Mouse (Mus musculus) T-cell, adult 2 months (primary cell): ENCODE measurements around the gene C2cd3.

Experiments used
- DNase-seq: peaks from one replicate; pipeline ENCODE4 v3.0.0; 2022; ENCODE audit warnings: low spot score

The C2cd3 gene

GRCm38 (mm10) chr7:100402715-100403114 lies 30.7 kb downstream of the C2cd3 start:
- DNase-seq: no peak

GRCm38 (mm10) chr7:100407677-100408076 lies 35.6 kb downstream of the C2cd3 start:
- no peak for DNase-seq

GRCm38 (mm10) chr7:100408684-100409083 lies 36.7 kb downstream of the C2cd3 start:
- DNase-seq: no peak

GRCm38 (mm10) chr7:100425795-100426194 lies 53.8 kb downstream of the C2cd3 start:
- DNase-seq: no peak

- peak; percentile 42 for DNase-seq
Measured at GRCm38 (mm10) chr7:100429102-100429501, 57.1 kb downstream of the C2cd3 start.

GRCm38 (mm10) chr7:100429911-100430310 lies 57.9 kb downstream of the C2cd3 start:
- no peak for DNase-seq

- no peak for DNase-seq
Measured at GRCm38 (mm10) chr7:100431103-100431502, 59.1 kb downstream of the C2cd3 start.

- no peak for DNase-seq
Measured at GRCm38 (mm10) chr7:100433295-100433694, 61.3 kb downstream of the C2cd3 start.

- DNase-seq: no peak
Measured at GRCm38 (mm10) chr7:100443728-100444127, 71.7 kb downstream of the C2cd3 start.

GRCm38 (mm10) chr7:100446271-100446670 lies 74.2 kb downstream of the C2cd3 start:
- DNase-seq: no peak

GRCm38 (mm10) chr7:100448530-100448929 lies 76.5 kb downstream of the C2cd3 start:
- no peak for DNase-seq

GRCm38 (mm10) chr7:100448985-100449384 lies 77.0 kb downstream of the C2cd3 start:
- DNase-seq: peak; percentile 44

- DNase-seq: no peak
Measured at GRCm38 (mm10) chr7:100458153-100458552, 86.1 kb downstream of the C2cd3 start.

GRCm38 (mm10) chr7:100459862-100460261 lies 87.8 kb downstream of the C2cd3 start:
- no peak for DNase-seq

GRCm38 (mm10) chr7:100461621-100462151 lies 89.7 kb downstream of the C2cd3 start:
- DNase-seq: no peak

GRCm38 (mm10) chr7:100463194-100463593 lies 91.2 kb downstream of the C2cd3 start:
- no peak for DNase-seq

- DNase-seq: no peak
Measured at GRCm38 (mm10) chr7:100463757-100464156, 91.7 kb downstream of the C2cd3 start.

GRCm38 (mm10) chr7:100464248-100464647 lies 92.2 kb downstream of the C2cd3 start:
- no peak for DNase-seq

GRCm38 (mm10) chr7:100465248-100465647 lies 93.2 kb downstream of the C2cd3 start:
- DNase-seq: no peak

- no peak for DNase-seq
Measured at GRCm38 (mm10) chr7:100465656-100466309, 93.8 kb downstream of the C2cd3 start.

GRCm38 (mm10) chr7:100466781-100467510 lies 94.9 kb downstream of the C2cd3 start:
- no peak for DNase-seq

GRCm38 (mm10) chr7:100468761-100469160 lies 96.7 kb downstream of the C2cd3 start:
- DNase-seq: no peak

GRCm38 (mm10) chr7:100469502-100469901 lies 97.5 kb downstream of the C2cd3 start:
- no peak for DNase-seq
